ENCODE assay signal across 7 mouse cellular contexts in the genomic region with DNA sequence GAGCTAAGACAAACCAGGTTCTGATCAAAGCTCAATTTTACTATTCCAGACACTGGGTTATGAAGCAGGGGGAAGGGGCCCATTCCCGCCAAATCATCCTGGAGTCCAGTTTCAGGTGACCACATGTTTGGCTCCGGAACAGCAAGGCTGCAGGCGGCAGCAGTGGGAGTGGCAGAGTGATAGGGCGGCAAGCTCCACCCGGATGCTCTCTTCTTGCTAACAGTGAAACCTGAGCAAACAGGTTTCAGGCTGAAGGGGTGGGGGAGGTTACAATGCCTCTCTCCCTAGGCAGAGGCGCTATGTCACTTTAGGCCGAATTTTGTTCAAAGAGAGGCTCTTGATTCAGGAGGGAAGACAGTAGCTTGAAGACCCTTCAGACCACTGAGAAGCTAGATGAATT.
DNase-seq lines count a peak whose midpoint lies in the region; ATAC-seq and TF ChIP-seq lines count a peak whose summit lies in the region.
"Not testable (repeated sequence)": the region's sequence is repeated elsewhere in the genome, so short reads cannot be mapped to it uniquely, and the experiment has no call there.

No protein-coding gene starts in this region.

- H3K9me3 ChIP-seq in embryonic facial prominence, embryonic 10.5 days; intestine, embryonic 15.5 days; kidney, embryonic 15.5 days (replicated peaks); lung, postnatal 0 days (ENCODE audit: low read length); stomach, embryonic 16.5 days (replicated peaks; ENCODE audit: control insufficient read depth, low read length): not testable (repeated sequence)

- H3K27me3 ChIP-seq in embryonic facial prominence, embryonic 10.5 days (replicated peaks; ENCODE audit: low read depth, poor library complexity, severe bottlenecking); intestine, embryonic 15.5 days (replicated peaks); kidney, embryonic 15.5 days; lung, postnatal 0 days (replicated peaks; ENCODE audit: insufficient read depth, low read length); stomach, embryonic 16.5 days (ENCODE audit: control insufficient read depth, insufficient read depth, low read length): not testable (repeated sequence)

- TF ChIP-seq CTCF in lung, postnatal 0 days (IDR thresholded peaks at IDR 0.05): peak; percentile 6; the same call in 1 of the 2 replicates

- 30% methylated on average over 7 of the region's 7 CpGs for WGBS in embryonic facial prominence, embryonic 10.5 days
- WGBS in intestine, embryonic 15.5 days: 20% methylated on average over 7 of the region's 7 CpGs
- 11% methylated on average over 7 of the region's 7 CpGs for WGBS in kidney, embryonic 15.5 days
- 27% methylated on average over 7 of the region's 7 CpGs for WGBS in lung, postnatal 0 days
- WGBS in stomach, embryonic 16.5 days: 26% methylated on average over 7 of the region's 7 CpGs

- H3K27ac ChIP-seq in embryonic facial prominence, embryonic 10.5 days (replicated peaks): peak overlapping the region; percentile 3; the same call in 1 of the 2 replicates
- H3K27ac ChIP-seq in intestine, embryonic 15.5 days; kidney, embryonic 15.5 days; lung, postnatal 0 days (ENCODE audit: low read length); stomach, embryonic 16.5 days (ENCODE audit: low read length): not testable (repeated sequence)

- H3K36me3 ChIP-seq in embryonic facial prominence, embryonic 10.5 days (replicated peaks); intestine, embryonic 15.5 days; kidney, embryonic 15.5 days; lung, postnatal 0 days (ENCODE audit: insufficient read depth, low read length); stomach, embryonic 16.5 days (ENCODE audit: control insufficient read depth, insufficient read depth, low read length): not testable (repeated sequence)

- H3K9ac ChIP-seq in intestine, embryonic 15.5 days; kidney, embryonic 15.5 days; lung, postnatal 0 days (replicated peaks; ENCODE audit: low read depth); stomach, embryonic 16.5 days (ENCODE audit: low read length): not testable (repeated sequence)

- peaks cover 12% of the 10 kb centered on the region for H3K4me1 ChIP-seq in embryonic facial prominence, embryonic 10.5 days
- H3K4me1 ChIP-seq in intestine, embryonic 15.5 days (replicated peaks); lung, postnatal 0 days (ENCODE audit: insufficient read depth, low read depth, low read length); stomach, embryonic 16.5 days (ENCODE audit: control insufficient read depth, insufficient read depth, low read length): not testable (repeated sequence)
- peaks cover 15% of the 10 kb centered on the region; the same call in 1 of the 2 replicates for H3K4me1 ChIP-seq in kidney, embryonic 15.5 days

- peak; percentile 63 for DNase-seq in embryonic facial prominence, embryonic 10.5 days (ENCODE audit: low spot score)
- DNase-seq in kidney, postnatal 36 days: peak; percentile 14 to 24
- DNase-seq in liver: peak; percentile 11
- peak; percentile 32 for DNase-seq in lung, postnatal 0 days (ENCODE audit: low spot score)

- TF ChIP-seq EP300 in lung, postnatal 0 days (IDR thresholded peaks at IDR 0.05): not testable (repeated sequence)

- H3K4me3 ChIP-seq in embryonic facial prominence, embryonic 10.5 days; intestine, embryonic 15.5 days (replicated peaks); kidney, embryonic 15.5 days (replicated peaks); lung, postnatal 0 days (ENCODE audit: low read depth, low read length); stomach, embryonic 16.5 days (replicated peaks; ENCODE audit: low read length): not testable (repeated sequence)

- H3K4me2 ChIP-seq in intestine, embryonic 15.5 days (replicated peaks): peak overlapping the region; percentile 36
- H3K4me2 ChIP-seq in kidney, embryonic 15.5 days: peak overlapping the region; percentile 38
- H3K4me2 ChIP-seq in lung, postnatal 0 days (replicated peaks; ENCODE audit: low read depth, low read length): peak overlapping the region; percentile 22; the same call in 1 of the 2 replicates
- H3K4me2 ChIP-seq in stomach, embryonic 16.5 days (ENCODE audit: low read depth, low read length): peak overlapping the region; percentile 5; the same call in 1 of the 2 replicates

- peak; percentile 81 for ATAC-seq in intestine, embryonic 15.5 days
- ATAC-seq in kidney, embryonic 15.5 days (replicated peaks; ENCODE audit: low FRiP score): peak; percentile 81
- peak; percentile 32; the same call in 1 of the 2 replicates for ATAC-seq in lung, postnatal 0 days
- not testable (repeated sequence) for ATAC-seq in stomach, embryonic 16.5 days (ENCODE audit: insufficient read depth, low FRiP score)

Comparison
In these comparisons a context has a peak if more than half of its experiments do, and no peak if none do; other contexts are left out.
1. DNase-seq: peak in every context shown above with its lines; median percentile 63 in embryonic facial prominence, embryonic 10.5 days; 32 in lung, postnatal 0 days; 19 in kidney, postnatal 36 days; 11 in liver.